Mouse (Mus musculus) embryonic facial prominence, embryonic 12.5 days (tissue): Measurements from ENCODE around the gene Atpaf1. TPM values are rescaled to one million over a fixed set of nuclear protein-coding genes. Genes with fewer than 3 reads are reported as not detected.
A peak's percentile ranks its signal among the peaks of the same experiment; 100 is the strongest.

Experiments used
- ATAC-seq: fragments of 200-750 bp; cut with Nextera tagmentation; 2 replicates; pipeline ENCODE4 v1.8.0; 2017; ENCODE audit not compliant: insufficient number of reproducible peaks, insufficient read depth, low FRiP score, low TSS enrichment
- H3K27ac ChIP-seq: fragments of 300-500 bp; sonication (generic); 2 replicates; pipeline ENCODE4 v1.5.1; 2016; ENCODE audit warnings: mild to moderate bottlenecking
- H3K27me3 ChIP-seq: fragments of 300-500 bp; sonication (generic); 2 replicates; pipeline ENCODE4 v1.6.1; 2016; ENCODE audit warnings: mild to moderate bottlenecking, moderate library complexity
- H3K36me3 ChIP-seq: fragments of 300-500 bp; sonication (generic); 2 replicates; pipeline ENCODE4 v1.6.1; 2016; ENCODE audit warnings: mild to moderate bottlenecking
- H3K4me1 ChIP-seq: fragments of 300-500 bp; sonication (generic); 2 replicates; pipeline ENCODE4 v1.6.1; 2016
- H3K4me2 ChIP-seq: fragments of 300-500 bp; sonication (generic); replicated peaks from 2 replicates; pipeline ENCODE4 v1.6.1; 2016; ENCODE audit warnings: mild to moderate bottlenecking, moderate library complexity
- H3K4me3 ChIP-seq: fragments of 300-500 bp; sonication (generic); 2 replicates; pipeline ENCODE4 v1.5.1; 2016; ENCODE audit warnings: mild to moderate bottlenecking
- H3K9ac ChIP-seq: fragments of 300-500 bp; sonication (generic); 2 replicates; pipeline ENCODE4 v1.6.1; 2016; ENCODE audit warnings: mild to moderate bottlenecking, moderate library complexity
- H3K9me3 ChIP-seq: fragments of 300-500 bp; sonication (generic); 2 replicates; pipeline ENCODE4 v1.6.1; 2016; ENCODE audit warnings: mild to moderate bottlenecking, moderate library complexity
- WGBS: fragments of 180-500 bp; shearing (Covaris S2); methylation state at CpG from one replicate; pipeline ENCODE4 v1.1.7; 2016; 5-methylcytosine and 5-hydroxymethylcytosine counted together
- polyA plus RNA-seq: library from polyadenylated mRNA; unstranded; fragments of >200 nt; fragmentation: Nextera tagmentation; extraction: Ambion mirVana; gene quantifications from 2 replicates; pipeline ENCODE4 v1.2.1, GENCODE M21; 2016

Atpaf1 gene
- polyA plus RNA-seq, 1 experiment from 2014 or later = 58.4 TPM

GRCm38 (mm10) chr4:115815606-115816005, 31.0 kb downstream of the Atpaf1 start:
- no peak overlapping the region for H3K9ac ChIP-seq
- no peak overlapping the region for H3K4me2 ChIP-seq
- H3K4me1 ChIP-seq = no peaks in the 10 kb centered on the region
- no peak for ATAC-seq
- H3K4me3 ChIP-seq = no peak overlapping the region
- no peaks in the 10 kb centered on the region for H3K9me3 ChIP-seq
- no peaks in the 10 kb centered on the region for H3K27me3 ChIP-seq
- peaks cover 20% of the 10 kb centered on the region for H3K36me3 ChIP-seq
- H3K27ac ChIP-seq = no peak overlapping the region
- WGBS = 90% methylated on average over 5 of the region's 5 CpGs

- H3K27ac ChIP-seq = no peak overlapping the region
- H3K27me3 ChIP-seq = no peaks in the 10 kb centered on the region
- peaks cover 6% of the 10 kb centered on the region for H3K4me1 ChIP-seq
- H3K9ac ChIP-seq = no peak overlapping the region
- H3K4me3 ChIP-seq = no peak overlapping the region
- ATAC-seq = no peak
- no peak overlapping the region for H3K4me2 ChIP-seq
- H3K36me3 ChIP-seq = peaks cover 5% of the 10 kb centered on the region; the same call in 1 of the 2 replicates
- 71% methylated on average over 3 of the region's 3 CpGs for WGBS
- H3K9me3 ChIP-seq = no peaks in the 10 kb centered on the region
These were observed 35.6 kb downstream of the Atpaf1 start for GRCm38 (mm10) chr4:115820199-115820598.

GRCm38 (mm10) chr4:115820944-115821343, 36.3 kb downstream of the Atpaf1 start:
- H3K27ac ChIP-seq = no peak overlapping the region
- H3K36me3 ChIP-seq = no peaks in the 10 kb centered on the region
- no peaks in the 10 kb centered on the region for H3K27me3 ChIP-seq
- H3K9ac ChIP-seq = no peak overlapping the region
- no peaks in the 10 kb centered on the region for H3K9me3 ChIP-seq
- 74% methylated on average over 3 of the region's 3 CpGs for WGBS
- H3K4me1 ChIP-seq = peaks cover 6% of the 10 kb centered on the region
- no peak overlapping the region for H3K4me2 ChIP-seq
- no peak for ATAC-seq
- no peak overlapping the region for H3K4me3 ChIP-seq

GRCm38 (mm10) chr4:115821431-115821830, 36.8 kb downstream of the Atpaf1 start:
- no peak for ATAC-seq
- no peak overlapping the region for H3K9ac ChIP-seq
- no peaks in the 10 kb centered on the region for H3K36me3 ChIP-seq
- no peak overlapping the region for H3K4me3 ChIP-seq
- H3K4me2 ChIP-seq = no peak overlapping the region
- H3K27me3 ChIP-seq = no peaks in the 10 kb centered on the region
- H3K4me1 ChIP-seq = peaks cover 6% of the 10 kb centered on the region
- no peak overlapping the region for H3K27ac ChIP-seq
- no peaks in the 10 kb centered on the region for H3K9me3 ChIP-seq

DNA sequence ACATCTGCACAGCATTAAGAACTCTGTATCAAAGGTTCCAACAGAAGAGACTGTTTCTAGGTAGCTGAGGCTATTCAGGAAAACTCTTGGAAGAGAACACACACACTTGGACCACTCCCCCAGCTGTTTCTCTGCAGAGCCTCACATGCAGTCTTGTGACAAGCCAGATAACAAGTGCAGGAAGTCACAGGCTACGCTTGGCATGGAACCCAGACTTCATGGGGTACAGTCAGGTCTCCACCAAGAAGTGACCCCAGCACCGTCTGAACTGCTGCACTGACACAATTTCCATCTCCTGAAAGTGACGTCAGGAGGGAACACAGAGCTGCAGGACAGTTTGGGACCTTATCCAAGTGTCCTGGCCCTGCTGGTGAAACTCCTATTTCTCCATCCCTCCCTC, 37.3 kb downstream of the Atpaf1 start:
- 69% methylated on average over 3 of the region's 3 CpGs for WGBS
- Histone ChIP-seq H3K4me3 (no peak overlapping the region), H3K27ac (no peak overlapping the region), H3K36me3 (no peaks in the 10 kb centered on the region), H3K4me2 (no peak overlapping the region), H3K4me1 (peaks cover 6% of the 10 kb centered on the region), H3K9ac (no peak overlapping the region), H3K9me3 (no peaks in the 10 kb centered on the region), H3K27me3 (0 out of 2 replicates have a peak, but pooled peaks cover 3% of the 10 kb centered on the region)
- ATAC-seq = no peak

GRCm38 (mm10) chr4:115824178-115824577, 39.6 kb downstream of the Atpaf1 start:
- H3K4me2 ChIP-seq = no peak overlapping the region
- H3K9me3 ChIP-seq = no peaks in the 10 kb centered on the region
- H3K4me1 ChIP-seq = peaks cover 13% of the 10 kb centered on the region
- no peak overlapping the region for H3K4me3 ChIP-seq
- ATAC-seq = no peak
- H3K27ac ChIP-seq = no peak overlapping the region
- WGBS = 60% methylated on average over 2 of the region's 2 CpGs
- no peak overlapping the region for H3K9ac ChIP-seq
- no peaks in the 10 kb centered on the region for H3K36me3 ChIP-seq
- H3K27me3 ChIP-seq = 0 out of 2 replicates have a peak, but pooled peaks cover 5% of the 10 kb centered on the region

GRCm38 (mm10) chr4:115825271-115825670, 40.7 kb downstream of the Atpaf1 start:
- Histone ChIP-seq H3K27ac (no peak overlapping the region), H3K36me3 (no peaks in the 10 kb centered on the region), H3K4me2 (no peak overlapping the region), H3K27me3 (0 out of 2 replicates have a peak, but pooled peaks cover 5% of the 10 kb centered on the region), H3K9me3 (no peaks in the 10 kb centered on the region), H3K4me3 (no peak overlapping the region), H3K9ac (no peak overlapping the region), H3K4me1 (peaks cover 13% of the 10 kb centered on the region)
- ATAC-seq = no peak
- 66% methylated on average over 2 of the region's 2 CpGs for WGBS

DNA sequence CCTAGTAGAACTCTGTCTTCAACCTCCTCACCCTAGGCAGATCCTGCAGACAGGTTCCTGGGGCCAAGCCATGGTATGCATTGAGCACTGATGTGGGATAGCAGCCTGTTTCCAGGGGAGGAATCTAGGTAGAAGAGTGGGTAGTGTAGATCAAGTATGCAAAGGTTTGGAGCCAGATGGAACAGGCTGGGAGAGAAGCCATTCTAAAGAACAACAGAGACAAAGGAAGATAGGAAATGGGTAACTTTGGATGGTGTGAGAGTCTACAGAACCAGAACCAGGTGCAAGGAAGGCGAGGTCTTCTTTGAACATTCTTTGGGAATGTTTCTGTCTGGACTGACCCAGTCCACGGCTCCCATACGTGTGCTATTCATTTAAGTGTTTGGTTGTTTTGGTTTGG, 42.5 kb downstream of the Atpaf1 start:
- Histone ChIP-seq H3K27me3 (0 out of 2 replicates have a peak, but pooled peaks cover 5% of the 10 kb centered on the region), H3K9ac (no peak overlapping the region), H3K4me2 (peak overlapping the region; percentile 73; the same call in 1 of the 2 replicates), H3K4me3 (peak overlapping the region; percentile 81; the same call in 1 of the 2 replicates), H3K36me3 (peaks cover 8% of the 10 kb centered on the region; the same call in 1 of the 2 replicates), H3K4me1 (peaks cover 13% of the 10 kb centered on the region), H3K27ac (no peak overlapping the region), H3K9me3 (no peaks in the 10 kb centered on the region)
- ATAC-seq = no peak
- WGBS = 61% methylated on average over 3 of the region's 3 CpGs

DNA sequence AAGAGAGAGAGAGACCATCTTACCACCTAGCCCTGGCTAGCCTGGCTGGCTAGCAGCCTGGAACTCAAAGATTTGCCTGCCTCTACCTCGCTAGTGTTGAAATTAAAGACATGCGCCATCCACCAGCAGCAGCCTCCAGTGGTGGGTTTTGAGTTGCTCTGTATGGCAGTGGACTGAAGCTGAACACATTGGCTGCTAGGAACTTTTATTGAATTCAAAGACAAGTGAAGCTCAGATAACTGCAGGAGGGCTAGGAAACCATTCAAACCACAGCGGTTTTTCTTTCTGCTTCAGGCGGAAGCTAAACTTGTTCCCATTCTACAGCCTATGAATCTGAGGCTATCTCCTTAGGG, 42.9 kb downstream of the Atpaf1 start:
- peak overlapping the region; percentile 65; the same call in 1 of the 2 replicates for H3K27ac ChIP-seq
- peak overlapping the region; percentile 73 for H3K4me2 ChIP-seq
- H3K36me3 ChIP-seq = peaks cover 13% of the 10 kb centered on the region; the same call in 1 of the 2 replicates
- WGBS = 3% methylated on average over 4 of the region's 4 CpGs
- ATAC-seq = no peak
- peaks cover 13% of the 10 kb centered on the region for H3K4me1 ChIP-seq
- peak overlapping the region; percentile 81 for H3K4me3 ChIP-seq
- no peaks in the 10 kb centered on the region for H3K9me3 ChIP-seq
- H3K9ac ChIP-seq = peak overlapping the region; percentile 79
- H3K27me3 ChIP-seq = 0 out of 2 replicates have a peak, but pooled peaks cover 5% of the 10 kb centered on the region

GRCm38 (mm10) chr4:115827888-115828571, 43.4 kb downstream of the Atpaf1 start, which contains the start of gene Mob3c:
TSS of gene Mob3c (plus strand) at chr4:115828092.
- Histone ChIP-seq H3K27ac (peak within 1 kb of the TSS; percentile 65), H3K9ac (peak within 1 kb of the TSS; percentile 79), H3K9me3 (no peaks in the 10 kb centered on the region), H3K4me2 (peak within 1 kb of the TSS; percentile 73), H3K36me3 (peaks cover 13% of the 10 kb centered on the region; the same call in 1 of the 2 replicates), H3K27me3 (0 out of 2 replicates have a peak, but pooled peaks cover 5% of the 10 kb centered on the region), H3K4me1 (peaks cover 13% of the 10 kb centered on the region), H3K4me3 (peak within 1 kb of the TSS; percentile 81)
- ATAC-seq = peak; percentile 79
- under 1% methylated on average over 57 of the region's 57 CpGs for WGBS

GRCm38 (mm10) chr4:115828572-115828902, 43.9 kb downstream of the Atpaf1 start:
- no peak overlapping the region for H3K27ac ChIP-seq
- H3K9ac ChIP-seq = peak overlapping the region; percentile 79; the same call in 1 of the 2 replicates
- peak overlapping the region; percentile 81 for H3K4me3 ChIP-seq
- H3K9me3 ChIP-seq = no peaks in the 10 kb centered on the region
- peak overlapping the region; percentile 73 for H3K4me2 ChIP-seq
- peaks cover 13% of the 10 kb centered on the region for H3K4me1 ChIP-seq
- peak; percentile 7; the same call in 1 of the 2 replicates for ATAC-seq
- 1% methylated on average over 8 of the region's 8 CpGs for WGBS
- 0 out of 2 replicates have a peak, but pooled peaks cover 5% of the 10 kb centered on the region for H3K27me3 ChIP-seq
- H3K36me3 ChIP-seq = peaks cover 13% of the 10 kb centered on the region; the same call in 1 of the 2 replicates

GRCm38 (mm10) chr4:115830491-115830890, 45.9 kb downstream of the Atpaf1 start:
- peaks cover 7% of the 10 kb centered on the region; the same call in 1 of the 2 replicates for H3K4me1 ChIP-seq

More at GRCm38 (mm10) chr4:115830491-115830890, 45.9 kb downstream of the Atpaf1 start:
- WGBS = 75% methylated on average over 5 of the region's 5 CpGs
- Histone ChIP-seq H3K4me3 (no peak overlapping the region), H3K36me3 (peaks cover 13% of the 10 kb centered on the region; the same call in 1 of the 2 replicates), H3K27ac (no peak overlapping the region), H3K27me3 (0 out of 2 replicates have a peak, but pooled peaks cover 5% of the 10 kb centered on the region), H3K9me3 (no peaks in the 10 kb centered on the region), H3K4me2 (no peak overlapping the region), H3K9ac (no peak overlapping the region)
- ATAC-seq = no peak
